Mouse (Mus musculus) heart, embryonic 14.5 days (tissue): ENCODE data around the gene Npat. TPM values are rescaled to one million over a fixed set of nuclear protein-coding genes. Genes with fewer than 3 reads are reported as not detected.
A peak's percentile ranks its signal among the peaks of the same experiment; 100 is the strongest.

ENCODE experiments used
- ATAC-seq: fragments of 200-750 bp; cut with Nextera tagmentation; 2 replicates; pipeline ENCODE4 v1.8.0; 2017; ENCODE audit warnings: low read depth, moderate TSS enrichment; ENCODE audit not compliant: insufficient number of reproducible peaks, insufficient read depth, low FRiP score
- H3K27ac ChIP-seq, 2 experiments: fragments of 200-500 bp in 1 of 2; fragments of 300-500 bp in 1 of 2; sonication (generic) in 1 of 2; replicated peaks in 1 of 2; 2 replicates each; pipeline ENCODE4 v1.5.1; 2012 to 2014; ENCODE audit warnings: low read depth in 2 of 2, low read length in 2 of 2, control low read depth in 1 of 2, mild to moderate bottlenecking in 1 of 2, mixed read lengths in 1 of 2; ENCODE audit not compliant: control insufficient read depth in 1 of 2, insufficient read depth in 1 of 2
- H3K27me3 ChIP-seq: fragments of 300-500 bp; sonication (generic); 2 replicates; pipeline ENCODE4 v1.6.1; 2014; ENCODE audit warnings: mild to moderate bottlenecking, low read length, control low read depth; ENCODE audit not compliant: control insufficient read depth, insufficient read depth
- H3K36me3 ChIP-seq: fragments of 300-500 bp; sonication (generic); 2 replicates; pipeline ENCODE4 v1.6.1; 2014; ENCODE audit warnings: mild to moderate bottlenecking, control low read depth, low read length, mixed read lengths; ENCODE audit not compliant: control insufficient read depth, insufficient read depth
- H3K4me1 ChIP-seq, 2 experiments: fragments of 200-500 bp in 1 of 2; fragments of 300-500 bp in 1 of 2; sonication (generic) in 1 of 2; 2 replicates each; pipeline ENCODE4 v1.6.1; 2012 to 2014; ENCODE audit warnings: low read length in 2 of 2, control low read depth in 1 of 2, mixed read lengths in 1 of 2; ENCODE audit not compliant: control insufficient read depth in 2 of 2, insufficient read depth in 2 of 2
- H3K4me2 ChIP-seq: fragments of 300-500 bp; sonication (generic); 2 replicates; pipeline ENCODE4 v1.6.1; 2014; ENCODE audit warnings: mild to moderate bottlenecking, low read length
- H3K4me3 ChIP-seq, 2 experiments: fragments of 200-500 bp in 1 of 2; fragments of 300-500 bp in 1 of 2; sonication (generic) in 1 of 2; 2 replicates each; pipeline ENCODE4 v1.5.1; 2012 to 2014; ENCODE audit warnings: low read length in 2 of 2, mild to moderate bottlenecking in 2 of 2, control low read depth in 1 of 2, low read depth in 1 of 2, moderate library complexity in 1 of 2; ENCODE audit not compliant: control insufficient read depth in 1 of 2, insufficient read depth in 1 of 2
- H3K9ac ChIP-seq: fragments of 300-500 bp; sonication (generic); 2 replicates; pipeline ENCODE4 v1.6.1; 2014; ENCODE audit warnings: mild to moderate bottlenecking, low read length
- H3K9me3 ChIP-seq: fragments of 300-500 bp; sonication (generic); 2 replicates; pipeline ENCODE4 v1.6.1; 2016; ENCODE audit warnings: low read length, control low read depth; ENCODE audit not compliant: control insufficient read depth
- WGBS: fragments of 180-500 bp; shearing (Covaris S2); extraction: QIAGEN DNeasy Blood & Tissue Kit; methylation state at CpG from one replicate; pipeline ENCODE4 v1.1.7; 2014; 5-methylcytosine and 5-hydroxymethylcytosine counted together
- polyA plus RNA-seq: library from polyadenylated mRNA; unstranded; fragments of >200 nt; fragmentation: Nextera tagmentation; extraction: Ambion mirVana; gene quantifications from 2 replicates; pipeline ENCODE4 v1.2.1, GENCODE M21; 2014

Npat gene
- 14.1 and 14.9 TPM in 2 replicates for polyA plus RNA-seq

- under 1% methylated on average over 68 of the region's 69 CpGs for WGBS
- no peaks in the 10 kb centered on the region for H3K9me3 ChIP-seq
These were observed at the start of gene Npat, which contains the start of gene Atm for GRCm38 (mm10) chr9:53536558-53537320. TSS of gene Npat (plus strand) at chr9:53537047. TSS of gene Atm (minus strand) at chr9:53536740.

GRCm38 (mm10) chr9:53508053-53508452, 28.8 kb upstream of the Npat start:
- Histone ChIP-seq H3K27ac (no peak overlapping the region), H3K9ac (no peak overlapping the region), H3K27me3 (no peaks in the 10 kb centered on the region), H3K4me3 (peak overlapping the region in 1 of 2 experiments; percentile 23; a peak in 2 of 4 replicates), H3K4me2 (no peak overlapping the region), H3K36me3 (peaks cover 55% of the 10 kb centered on the region), H3K4me1 (no peaks in the 10 kb centered on the region), H3K9me3 (no peaks in the 10 kb centered on the region)
- ATAC-seq = no peak
- WGBS = 90% methylated on average over 7 of the region's 7 CpGs

More at GRCm38 (mm10) chr9:53536558-53537320, at the start of gene Npat, which contains the start of gene Atm:
- ATAC-seq = peak; percentile 99
- Histone ChIP-seq H3K4me1 (peaks cover 2 to 16% of the 10 kb centered on the region in 2 experiments), H3K36me3 (peaks cover 13% of the 10 kb centered on the region), H3K27me3 (no peaks in the 10 kb centered on the region), H3K9ac (peak within 1 kb of the TSS; percentile 88), H3K27ac (peak within 1 kb of the TSS; percentile 93 to 96), H3K4me3 (peak within 1 kb of the TSS; percentile 61 to 91), H3K4me2 (peak within 1 kb of the TSS; percentile 85)

- no peak for ATAC-seq
- Histone ChIP-seq H3K4me3 (no peak overlapping the region), H3K4me1 (no peaks in the 10 kb centered on the region), H3K4me2 (no peak overlapping the region), H3K27ac (no peak overlapping the region), H3K9ac (no peak overlapping the region), H3K36me3 (peaks cover 47% of the 10 kb centered on the region), H3K27me3 (no peaks in the 10 kb centered on the region), H3K9me3 (no peaks in the 10 kb centered on the region)
These were observed 22.8 kb upstream of the Npat start for GRCm38 (mm10) chr9:53514091-53514490.

- WGBS = 79% methylated on average over 9 of the region's 9 CpGs
- H3K9ac ChIP-seq = no peak overlapping the region
- no peaks in the 10 kb centered on the region for H3K27me3 ChIP-seq
These were observed 19.4 kb upstream of the Npat start for GRCm38 (mm10) chr9:53517373-53518009.

GRCm38 (mm10) chr9:53535416-53536320, 1.2 kb upstream of the Npat start:
- WGBS = 13% methylated on average over 17 of the region's 17 CpGs
- Histone ChIP-seq H3K36me3 (peaks cover 23% of the 10 kb centered on the region), H3K9me3 (no peaks in the 10 kb centered on the region), H3K4me1 (peaks cover 2 to 16% of the 10 kb centered on the region in 2 experiments), H3K27me3 (no peaks in the 10 kb centered on the region), H3K4me2 (peak overlapping the region; percentile 80), H3K27ac (peak overlapping the region; percentile 78 to 81), H3K4me3 (peak overlapping the region; percentile 61 to 78), H3K9ac (peak overlapping the region; percentile 76)
- ATAC-seq = no peak

More at GRCm38 (mm10) chr9:53517373-53518009, 19.4 kb upstream of the Npat start:
- Histone ChIP-seq H3K4me1 (no peaks in the 10 kb centered on the region), H3K4me2 (no peak overlapping the region), H3K9me3 (no peaks in the 10 kb centered on the region), H3K4me3 (no peak overlapping the region), H3K27ac (no peak overlapping the region), H3K36me3 (peaks cover 43% of the 10 kb centered on the region)
- ATAC-seq = no peak

- H3K27ac ChIP-seq = peak overlapping the region; percentile 93 to 96
- under 1% methylated on average over 28 of the region's 34 CpGs for WGBS
- no peaks in the 10 kb centered on the region for H3K9me3 ChIP-seq
- H3K4me2 ChIP-seq = peak overlapping the region; percentile 85
- no peak; the same call in 1 of the 2 replicates for ATAC-seq
- H3K27me3 ChIP-seq = no peaks in the 10 kb centered on the region
- H3K36me3 ChIP-seq = peaks cover 11% of the 10 kb centered on the region
- peaks cover 2 to 16% of the 10 kb centered on the region in 2 experiments for H3K4me1 ChIP-seq
- H3K4me3 ChIP-seq = peak overlapping the region; percentile 61 to 91
- H3K9ac ChIP-seq = peak overlapping the region; percentile 88
These were observed 604 bp downstream of the Npat start for GRCm38 (mm10) chr9:53537336-53537965.

- WGBS = 74% methylated on average over 6 of the region's 6 CpGs
- no peak overlapping the region for H3K4me2 ChIP-seq
- H3K4me3 ChIP-seq = no peak overlapping the region
- H3K36me3 ChIP-seq = peaks cover 81% of the 10 kb centered on the region
- no peaks in the 10 kb centered on the region for H3K9me3 ChIP-seq
- H3K27ac ChIP-seq = no peak overlapping the region
- H3K27me3 ChIP-seq = no peaks in the 10 kb centered on the region
- no peak overlapping the region for H3K9ac ChIP-seq
- ATAC-seq = no peak
- no peaks in the 10 kb centered on the region for H3K4me1 ChIP-seq
These were observed 33.8 kb downstream of the Npat start for GRCm38 (mm10) chr9:53570662-53571061.
